Mouse (Mus musculus): Measurements from ENCODE around the gene Srl.
"Not testable (repeated sequence)": the region's sequence is repeated elsewhere in the genome, so short reads cannot be mapped to it uniquely, and the experiment has no call there.

The Srl gene

GRCm38 (mm10) chr16:4474040-4474881, 67.4 kb downstream of the Srl start:
- not testable (repeated sequence) for DNase-seq (ENCODE audit: low spot score in 2 of 2)

DNA sequence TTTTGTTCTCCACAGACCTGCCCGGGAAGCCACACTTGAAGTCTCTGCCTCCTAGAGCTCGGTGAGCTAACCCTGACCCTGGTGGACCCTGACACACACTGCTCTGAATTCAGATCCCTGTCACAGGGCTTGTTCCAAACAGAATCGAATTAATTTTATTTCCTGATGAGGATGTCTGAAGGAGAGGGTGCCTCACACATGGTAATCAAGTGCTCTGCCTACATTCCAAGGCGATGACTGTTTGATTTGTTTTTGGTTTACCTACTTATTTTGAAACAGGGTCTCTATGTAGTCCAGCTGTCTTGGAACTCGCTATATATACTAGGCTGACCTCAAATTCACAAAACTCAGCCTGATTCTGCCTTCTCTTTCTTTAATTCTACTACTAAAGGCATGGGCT, 68.4 kb downstream of the Srl start:
- no peak for DNase-seq (ENCODE audit: low spot score in 2 of 2)

GRCm38 (mm10) chr16:4472687-4473086, 68.9 kb downstream of the Srl start:
- no peak for DNase-seq (ENCODE audit: low spot score in 2 of 2)

- DNase-seq (ENCODE audit: low spot score in 2 of 2) = no peak
Observed at GRCm38 (mm10) chr16:4469599-4470352, 71.8 kb downstream of the Srl start.

- no peak for DNase-seq (ENCODE audit: low spot score in 2 of 2)
Observed at GRCm38 (mm10) chr16:4464529-4465089, 77.0 kb downstream of the Srl start.

DNA sequence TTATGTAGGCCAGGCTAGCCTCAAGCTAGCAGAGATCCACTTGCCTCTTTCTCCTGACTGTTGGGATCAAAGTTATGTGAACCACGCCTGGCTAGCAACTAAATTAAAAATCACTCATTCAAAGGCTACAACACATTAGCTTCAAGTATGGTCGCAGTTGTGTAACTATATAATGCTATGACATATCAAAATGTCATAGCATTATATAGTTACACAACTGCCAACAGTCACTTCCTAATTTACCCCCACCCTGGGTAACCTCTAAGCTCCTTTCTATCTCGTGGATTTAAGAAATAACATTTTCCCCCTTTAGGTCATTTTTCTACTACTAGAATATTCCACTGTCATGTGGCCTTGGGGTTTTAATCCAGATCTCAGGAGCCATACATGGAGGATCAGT, 83.7 kb downstream of the Srl start:
- no peak for DNase-seq (ENCODE audit: low spot score in 2 of 2)

- DNase-seq (ENCODE audit: low spot score in 2 of 2) = no peak
Observed at GRCm38 (mm10) chr16:4456391-4456790, 85.2 kb downstream of the Srl start.

GRCm38 (mm10) chr16:4455693-4456092, 85.9 kb downstream of the Srl start:
- DNase-seq (ENCODE audit: low spot score in 2 of 2) = no peak

DNA sequence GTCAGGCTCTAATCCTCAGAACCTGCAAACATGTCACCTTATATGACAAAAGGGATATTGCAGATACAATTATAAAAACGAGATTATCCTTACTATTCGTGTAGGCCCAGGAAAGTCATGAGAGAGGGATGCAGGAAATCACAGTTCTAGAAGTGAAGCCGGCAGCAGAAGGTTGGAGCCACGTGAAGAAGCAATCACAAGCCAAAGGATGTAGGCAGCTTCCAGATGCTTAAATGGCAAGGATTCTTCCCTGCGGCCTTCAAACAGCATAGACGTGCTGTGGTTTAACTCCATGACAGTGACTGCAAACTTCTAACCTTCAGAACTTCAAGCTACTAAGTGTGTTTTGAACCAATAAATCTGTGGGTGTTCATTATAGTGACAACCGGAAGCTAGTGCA, 87.1 kb downstream of the Srl start:
- DNase-seq (ENCODE audit: low spot score in 2 of 2) = no peak

GRCm38 (mm10) chr16:4449418-4449817, 92.2 kb downstream of the Srl start:
- DNase-seq (ENCODE audit: low spot score in 2 of 2) = no peak

DNA sequence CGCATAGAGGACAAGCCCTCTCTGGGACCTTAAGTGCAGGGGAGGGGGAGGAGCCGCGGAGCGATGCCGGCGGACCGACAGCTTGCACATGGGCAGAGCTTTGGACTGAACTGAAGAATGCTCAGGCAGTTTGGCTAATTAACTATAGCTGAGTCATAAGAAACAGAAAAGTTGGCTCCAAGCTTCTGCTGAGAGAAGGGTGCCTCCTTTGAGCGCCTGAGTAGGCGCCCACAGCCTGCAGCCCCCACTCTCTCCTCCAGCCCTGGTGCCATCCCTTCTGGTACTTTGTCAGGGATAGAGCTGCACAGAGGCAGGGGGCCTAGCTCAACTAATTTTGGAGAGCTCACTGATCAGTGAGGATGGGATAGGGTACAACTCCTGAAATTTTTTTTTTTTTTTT, 93.4 kb downstream of the Srl start:
- DNase-seq (ENCODE audit: low spot score in 2 of 2) = no peak

- DNase-seq (ENCODE audit: low spot score in 2 of 2) = no peak
Observed at GRCm38 (mm10) chr16:4446395-4446794, 95.2 kb downstream of the Srl start.

GRCm38 (mm10) chr16:4444378-4444777, 97.2 kb downstream of the Srl start:
- no peak for DNase-seq (ENCODE audit: low spot score in 2 of 2)

DNA sequence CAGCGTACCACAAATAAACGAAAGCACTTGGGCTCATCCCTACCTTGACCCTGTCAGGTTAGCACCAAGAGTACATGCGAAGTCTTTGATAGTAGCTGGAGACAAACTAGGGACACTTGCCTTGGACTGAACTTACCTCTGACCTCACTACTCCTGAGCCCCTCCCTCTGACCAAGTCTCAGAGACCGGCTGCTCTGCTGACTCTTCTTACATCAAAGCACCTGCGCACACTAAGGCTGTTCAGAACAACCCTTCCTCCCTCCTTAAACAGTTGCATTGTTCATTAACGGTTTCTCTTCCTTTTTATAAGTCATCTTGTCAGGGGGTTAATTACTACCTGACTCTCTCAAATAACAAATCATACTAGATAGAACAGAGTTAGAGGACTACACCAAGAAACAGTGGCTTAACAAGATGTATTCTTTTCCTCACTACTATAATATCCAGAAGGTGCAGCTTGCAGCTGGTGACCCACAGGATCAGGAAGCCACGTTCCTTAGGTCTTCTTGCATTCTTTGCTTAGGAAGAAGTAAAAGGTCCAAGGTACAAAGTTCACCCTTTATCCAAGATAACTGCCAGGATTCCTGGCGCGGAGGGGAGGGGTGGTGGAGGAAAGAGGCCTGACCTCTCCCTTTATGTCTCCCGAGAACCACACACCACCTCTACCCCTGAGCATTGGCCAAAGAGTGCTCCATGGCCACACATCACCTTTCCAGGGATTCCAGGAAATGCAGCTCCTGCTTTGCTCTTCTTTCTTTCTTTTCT, 102.1 kb downstream of the Srl start:
- DNase-seq (ENCODE audit: low spot score in 2 of 2) = no peak

- DNase-seq (ENCODE audit: low spot score in 2 of 2) = no peak
Observed at GRCm38 (mm10) chr16:4436738-4437137, 104.9 kb downstream of the Srl start.

- DNase-seq (ENCODE audit: low spot score in 2 of 2) = no peak
Observed at GRCm38 (mm10) chr16:4435371-4435770, 106.2 kb downstream of the Srl start.

DNA sequence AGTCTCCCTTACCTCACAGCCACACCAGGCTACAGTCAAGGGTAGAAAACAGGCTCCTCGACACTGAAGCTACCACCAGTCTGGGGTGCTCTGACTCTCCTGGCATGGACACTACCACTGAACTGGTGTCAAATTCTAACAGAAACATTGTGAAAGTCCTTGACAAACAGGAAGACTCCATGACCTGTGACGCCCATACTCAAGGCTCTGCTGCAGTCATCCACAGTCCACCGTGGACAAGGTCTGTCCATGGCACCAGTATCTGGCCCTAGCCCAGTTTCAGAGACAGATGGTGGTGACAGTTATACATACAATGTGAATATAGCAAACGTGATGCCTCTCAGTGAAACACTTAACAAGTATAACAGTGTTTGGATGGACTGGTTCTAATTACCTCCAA, 109.8 kb downstream of the Srl start:
- DNase-seq (ENCODE audit: low spot score in 2 of 2) = no peak

DNA sequence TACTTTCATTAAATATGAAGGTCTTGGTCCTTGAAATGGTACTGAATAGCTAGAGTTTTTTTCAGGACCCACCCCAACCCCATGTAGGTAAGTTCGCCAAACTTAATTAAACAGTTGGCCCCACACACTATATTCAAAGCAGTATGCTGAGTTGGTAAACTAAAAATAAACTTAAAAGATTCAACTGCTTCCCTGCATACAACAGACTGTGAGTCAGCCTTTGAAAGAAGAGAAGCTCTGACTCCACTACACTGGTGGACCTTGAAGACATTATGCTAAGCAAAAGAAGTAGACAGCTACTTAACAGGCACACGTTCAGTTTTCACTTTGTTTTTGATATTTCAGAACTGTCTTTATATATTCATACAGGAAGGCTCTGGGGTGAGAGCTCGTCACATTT, 110.6 kb downstream of the Srl start:
- DNase-seq (ENCODE audit: low spot score in 2 of 2) = no peak

- DNase-seq (ENCODE audit: low spot score in 2 of 2) = no peak
Observed at GRCm38 (mm10) chr16:4430232-4430631, 111.4 kb downstream of the Srl start.
